Mouse (Mus musculus) limb, embryonic 10.5 days (tissue): ENCODE data around the gene Nfatc2ip. TPM values are rescaled to one million over a fixed set of nuclear protein-coding genes. Genes with fewer than 3 reads are reported as not detected.

Experiments used
- DNase-seq: peaks from one replicate; pipeline ENCODE4 v3.0.0-alpha.2; 2017; ENCODE audit warnings: low spot score
- H3K27ac ChIP-seq: fragments of 300-500 bp; sonication (generic); 2 replicates; pipeline ENCODE4 v1.5.1; 2016; ENCODE audit warnings: mild to moderate bottlenecking
- H3K27me3 ChIP-seq: fragments of 300-500 bp; sonication (generic); 2 replicates; pipeline ENCODE4 v1.6.1; 2016; ENCODE audit warnings: low read depth, mild to moderate bottlenecking; ENCODE audit not compliant: poor library complexity, severe bottlenecking
- H3K36me3 ChIP-seq: fragments of 300-500 bp; sonication (generic); 2 replicates; pipeline ENCODE4 v1.6.1; 2016; ENCODE audit warnings: mild to moderate bottlenecking, moderate library complexity
- H3K4me1 ChIP-seq: fragments of 300-500 bp; sonication (generic); 2 replicates; pipeline ENCODE4 v1.6.1; 2016
- H3K4me3 ChIP-seq: fragments of 300-500 bp; sonication (generic); 2 replicates; pipeline ENCODE4 v1.5.1; 2016; ENCODE audit warnings: mild to moderate bottlenecking, moderate library complexity
- H3K9me3 ChIP-seq: fragments of 300-500 bp; sonication (generic); replicated peaks from 2 replicates; pipeline ENCODE4 v1.6.1; 2016; ENCODE audit warnings: mild to moderate bottlenecking
- WGBS: fragments of 180-500 bp; shearing (Covaris S2); methylation state at CpG from one replicate; pipeline ENCODE4 v1.1.7; 2016; 5-methylcytosine and 5-hydroxymethylcytosine counted together
- polyA plus RNA-seq: library from polyadenylated mRNA; unstranded; fragments of >200 nt; fragmentation: Nextera tagmentation; extraction: Ambion mirVana; gene quantifications from 2 replicates; pipeline ENCODE4 v1.2.1, GENCODE M21; 2016

Gene Nfatc2ip
- polyA plus RNA-seq, 1 experiment from 2014 or later, result 2.6 TPM

- 0 out of 2 replicates have a peak overlapping the region, but pooled peaks have one; percentile 16 for H3K4me3 ChIP-seq
- no peaks in the 10 kb centered on the region for H3K9me3 ChIP-seq
- H3K27me3 ChIP-seq, result no peaks in the 10 kb centered on the region
- peaks cover 4% of the 10 kb centered on the region for H3K4me1 ChIP-seq
- H3K27ac ChIP-seq, result no peak overlapping the region
- peaks cover 4% of the 10 kb centered on the region; the same call in 1 of the 2 replicates for H3K36me3 ChIP-seq
- no peak for DNase-seq
- WGBS, result 74% methylated on average over 13 of the region's 13 CpGs
These were observed 37.5 kb downstream of the Nfatc2ip start for GRCm38 (mm10) chr7:126359049-126359448.

DNA sequence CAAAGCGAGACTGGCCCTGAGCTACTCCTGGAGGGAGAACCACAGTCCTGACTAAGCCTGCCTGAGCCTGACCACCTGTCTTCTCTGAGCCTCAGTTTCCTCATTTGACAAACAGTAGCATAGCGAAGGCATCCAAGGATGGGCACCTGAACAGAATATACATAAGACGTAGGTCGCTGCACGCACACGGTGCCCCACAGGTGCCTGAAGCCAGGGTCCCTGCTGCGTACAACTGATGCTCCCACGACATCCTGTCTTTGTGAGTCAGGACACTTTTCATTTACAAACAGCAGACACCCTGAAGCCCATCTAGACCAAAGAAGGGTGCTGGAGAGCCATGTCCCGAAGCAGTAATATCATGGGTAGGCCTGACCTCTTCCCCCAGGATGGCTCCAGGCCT is 38.1 kb downstream of the Nfatc2ip start:
- peaks cover 4% of the 10 kb centered on the region for H3K4me1 ChIP-seq
- H3K9me3 ChIP-seq, result no peaks in the 10 kb centered on the region
- WGBS, result 96% methylated on average over 9 of the region's 9 CpGs
- no peaks in the 10 kb centered on the region for H3K27me3 ChIP-seq
- no peak overlapping the region for H3K4me3 ChIP-seq
- no peak for DNase-seq
- no peak overlapping the region for H3K27ac ChIP-seq
- no peaks in the 10 kb centered on the region for H3K36me3 ChIP-seq

- peaks cover 4% of the 10 kb centered on the region for H3K4me1 ChIP-seq
- H3K27ac ChIP-seq, result no peak overlapping the region
- H3K9me3 ChIP-seq, result no peaks in the 10 kb centered on the region
- no peak overlapping the region for H3K4me3 ChIP-seq
- no peak for DNase-seq
- no peaks in the 10 kb centered on the region for H3K36me3 ChIP-seq
- no peaks in the 10 kb centered on the region for H3K27me3 ChIP-seq
- WGBS, result 85% methylated on average over 6 of the region's 6 CpGs
These were observed 38.7 kb downstream of the Nfatc2ip start for GRCm38 (mm10) chr7:126357838-126358237.

DNA sequence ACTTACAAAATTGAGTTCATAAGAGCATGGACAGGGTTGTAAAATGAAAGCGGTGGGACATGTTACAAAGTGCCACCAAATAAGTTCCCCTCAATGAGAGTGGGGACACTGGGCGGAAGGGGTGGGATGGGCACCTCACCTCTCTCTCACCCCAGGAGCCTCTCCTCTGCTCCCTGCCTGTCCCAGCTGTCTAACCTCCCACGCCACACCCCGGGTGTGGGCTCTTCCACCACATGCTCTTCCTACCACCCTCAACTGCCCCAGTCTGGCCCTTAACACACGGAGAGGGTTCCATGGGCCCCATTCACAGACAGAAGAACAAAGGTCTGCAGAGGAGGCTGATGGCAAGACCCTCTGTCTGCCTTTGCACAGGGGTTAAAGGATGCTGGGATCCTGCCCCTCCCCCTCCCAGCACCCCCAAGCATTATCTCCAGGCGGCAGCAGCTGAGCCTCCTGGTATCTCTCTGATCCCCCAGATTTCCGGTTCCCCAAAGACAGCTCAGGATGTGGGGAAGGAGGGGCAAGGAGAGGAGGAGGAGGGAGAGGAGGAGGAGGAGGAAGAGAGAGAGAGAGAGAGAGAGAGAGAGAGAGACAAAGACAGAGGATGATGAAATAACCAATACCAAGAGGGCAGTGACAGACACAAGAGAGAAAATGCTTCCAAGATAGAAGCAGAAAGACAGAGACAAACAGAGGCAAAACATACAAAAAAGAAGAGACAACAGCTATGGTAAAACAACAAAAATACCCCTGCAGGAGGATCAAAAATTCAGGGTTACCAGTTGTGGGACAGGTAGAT is 39.5 kb downstream of the Nfatc2ip start:
- H3K4me1 ChIP-seq, result peaks cover 4% of the 10 kb centered on the region
- no peaks in the 10 kb centered on the region for H3K9me3 ChIP-seq
- no peaks in the 10 kb centered on the region for H3K27me3 ChIP-seq
- no peaks in the 10 kb centered on the region for H3K36me3 ChIP-seq
- H3K4me3 ChIP-seq, result no peak overlapping the region
- H3K27ac ChIP-seq, result no peak overlapping the region
- no peak for DNase-seq
- 59% methylated on average over 7 of the region's 7 CpGs for WGBS

- no peak overlapping the region for H3K4me3 ChIP-seq
- H3K27ac ChIP-seq, result no peak overlapping the region
- H3K36me3 ChIP-seq, result no peaks in the 10 kb centered on the region
- WGBS, result 64% methylated on average over 5 of the region's 5 CpGs
- peaks cover 4% of the 10 kb centered on the region for H3K4me1 ChIP-seq
- H3K9me3 ChIP-seq, result no peaks in the 10 kb centered on the region
- DNase-seq, result no peak
- no peaks in the 10 kb centered on the region for H3K27me3 ChIP-seq
These were observed 40.5 kb downstream of the Nfatc2ip start for GRCm38 (mm10) chr7:126355847-126356597.

DNA sequence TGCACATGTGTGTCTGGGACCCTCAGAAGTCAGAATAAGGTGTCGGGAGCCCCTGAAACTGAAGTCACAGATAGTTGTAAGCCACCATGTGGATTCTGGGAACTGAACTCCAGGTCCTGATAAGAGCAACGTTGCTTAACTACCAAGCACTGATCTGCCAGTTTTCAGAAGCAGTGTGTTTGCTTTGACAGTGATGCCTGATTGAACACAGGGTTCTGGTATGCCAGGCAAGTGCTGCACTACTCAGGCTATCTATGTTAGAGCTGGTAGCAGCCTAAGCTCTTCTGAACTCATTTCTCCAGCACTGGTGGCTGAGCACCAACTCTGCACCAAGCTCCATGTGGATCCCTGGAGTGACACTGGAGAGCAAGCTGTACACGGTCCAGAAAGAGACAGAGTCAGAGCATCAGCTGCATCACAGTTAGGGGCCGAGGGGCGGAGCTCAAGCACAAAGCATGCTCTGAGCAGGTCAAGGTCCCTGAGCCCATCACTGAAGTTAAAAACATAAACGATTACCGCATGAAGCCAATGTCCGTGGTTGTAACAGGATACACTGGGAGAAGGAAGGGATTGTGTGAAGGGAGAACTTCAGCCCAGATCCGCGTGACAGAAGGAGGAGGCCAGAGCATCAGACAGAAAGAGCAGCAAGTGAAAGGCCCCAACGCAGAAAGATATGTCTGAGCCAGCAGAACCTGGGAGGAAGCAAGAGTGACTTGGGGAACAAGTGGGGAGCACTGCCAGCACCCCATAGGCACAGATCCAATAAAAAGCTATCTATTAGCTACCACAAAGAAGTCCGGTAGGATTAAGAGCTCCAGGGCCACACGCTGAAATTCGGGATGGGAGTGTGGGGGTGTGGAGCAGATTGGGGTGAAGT is 41.6 kb downstream of the Nfatc2ip start:
- WGBS, result 67% methylated on average over 14 of the region's 14 CpGs
- Histone ChIP-seq H3K36me3 (no peaks in the 10 kb centered on the region), H3K9me3 (no peaks in the 10 kb centered on the region), H3K4me1 (peaks cover 4% of the 10 kb centered on the region), H3K27ac (no peak overlapping the region), H3K27me3 (no peaks in the 10 kb centered on the region), H3K4me3 (no peak overlapping the region)
- DNase-seq, result no peak

DNA sequence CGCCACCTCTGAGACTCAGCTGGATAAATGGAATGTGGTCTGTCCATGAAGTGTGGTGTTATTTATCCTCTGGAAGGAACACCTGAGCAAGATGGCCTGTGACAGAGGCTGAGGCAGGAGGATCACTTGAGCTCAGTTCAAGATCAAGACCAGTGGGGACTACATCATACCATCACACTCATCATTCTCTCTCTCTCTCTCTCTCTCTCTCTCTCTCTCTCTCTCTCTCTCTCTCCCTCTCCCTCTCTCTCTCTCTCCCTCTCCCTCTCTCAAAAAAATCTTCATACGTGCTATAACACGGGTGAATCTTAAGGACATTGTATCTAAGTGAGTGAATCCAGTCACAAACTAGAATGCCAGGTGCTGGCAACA is 42.6 kb downstream of the Nfatc2ip start:
- no peak overlapping the region for H3K27ac ChIP-seq
- H3K27me3 ChIP-seq, result no peaks in the 10 kb centered on the region
- DNase-seq, result no peak
- no peaks in the 10 kb centered on the region for H3K9me3 ChIP-seq
- H3K36me3 ChIP-seq, result no peaks in the 10 kb centered on the region
- H3K4me3 ChIP-seq, result no peak overlapping the region
- 93% methylated on average over 3 of the region's 3 CpGs for WGBS
- H3K4me1 ChIP-seq, result peaks cover 4% of the 10 kb centered on the region

- Histone ChIP-seq H3K4me1 (peaks cover 4% of the 10 kb centered on the region), H3K27ac (no peak overlapping the region), H3K9me3 (no peaks in the 10 kb centered on the region), H3K36me3 (no peaks in the 10 kb centered on the region), H3K4me3 (no peak overlapping the region), H3K27me3 (no peaks in the 10 kb centered on the region)
- WGBS, result 67% methylated on average over 11 of the region's 11 CpGs
- DNase-seq, result no peak
These were observed 43.1 kb downstream of the Nfatc2ip start for GRCm38 (mm10) chr7:126353251-126353993.

- H3K27me3 ChIP-seq, result no peaks in the 10 kb centered on the region
- no peak overlapping the region for H3K4me3 ChIP-seq
- no peak for DNase-seq
- no peaks in the 10 kb centered on the region for H3K9me3 ChIP-seq
- H3K36me3 ChIP-seq, result no peaks in the 10 kb centered on the region
- no peak overlapping the region for H3K27ac ChIP-seq
- WGBS, result 67% methylated on average over 10 of the region's 10 CpGs
- no peaks in the 10 kb centered on the region for H3K4me1 ChIP-seq
These were observed 45.1 kb downstream of the Nfatc2ip start for GRCm38 (mm10) chr7:126351419-126351951.

- Histone ChIP-seq H3K27ac (no peak overlapping the region), H3K9me3 (no peaks in the 10 kb centered on the region), H3K27me3 (no peaks in the 10 kb centered on the region), H3K4me1 (no peaks in the 10 kb centered on the region), H3K36me3 (no peaks in the 10 kb centered on the region), H3K4me3 (no peak overlapping the region)
- WGBS, result 68% methylated on average over 20 of the region's 20 CpGs
- no peak for DNase-seq
These were observed 45.7 kb downstream of the Nfatc2ip start for GRCm38 (mm10) chr7:126350748-126351418.

DNA sequence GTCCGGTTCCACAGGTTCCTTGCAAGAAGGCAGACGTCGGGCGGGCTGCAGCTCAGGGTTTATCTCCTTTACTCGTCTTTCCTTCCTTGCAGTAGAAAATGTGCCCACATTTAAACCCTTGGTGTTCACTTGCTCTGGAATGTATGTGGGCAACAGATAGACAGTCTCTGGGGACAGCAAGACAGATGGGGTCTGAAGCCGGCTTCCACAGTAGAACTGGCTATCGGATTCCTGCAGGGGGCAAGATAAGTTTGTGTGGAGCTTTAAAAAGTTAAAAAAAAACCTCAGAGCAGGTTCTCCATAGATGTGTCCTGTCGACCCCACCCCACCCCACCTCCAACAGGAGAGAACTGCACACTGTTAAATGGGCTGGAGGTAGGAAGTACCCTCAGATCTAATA is 48.2 kb downstream of the Nfatc2ip start:
- no peak for DNase-seq
- Histone ChIP-seq H3K4me1 (no peaks in the 10 kb centered on the region; the same call in 1 of the 2 replicates), H3K36me3 (no peaks in the 10 kb centered on the region), H3K4me3 (no peak overlapping the region), H3K9me3 (no peaks in the 10 kb centered on the region), H3K27ac (no peak overlapping the region), H3K27me3 (no peaks in the 10 kb centered on the region)
- WGBS, result 77% methylated on average over 8 of the region's 8 CpGs
